Mouse (Mus musculus) kidney, adult 2 months (tissue): ENCODE measurements around the gene Capzb.

Source experiments
- CTCF ChIP-seq: fragments of 200-500 bp; conservative IDR thresholded peaks from 2 replicates; pipeline ENCODE4 v1.5.1; 2011; ENCODE audit warnings: low read depth, mild to moderate bottlenecking, control low read depth, low read length, moderate library complexity, mixed read lengths; ENCODE audit not compliant: insufficient read depth, insufficient read length
- POLR2A ChIP-seq: fragments of 200-500 bp; IDR thresholded peaks from one replicate; pipeline ENCODE4 v1.6.1; 2011; ENCODE audit warnings: low read depth, low read length, control low read depth

DNA sequence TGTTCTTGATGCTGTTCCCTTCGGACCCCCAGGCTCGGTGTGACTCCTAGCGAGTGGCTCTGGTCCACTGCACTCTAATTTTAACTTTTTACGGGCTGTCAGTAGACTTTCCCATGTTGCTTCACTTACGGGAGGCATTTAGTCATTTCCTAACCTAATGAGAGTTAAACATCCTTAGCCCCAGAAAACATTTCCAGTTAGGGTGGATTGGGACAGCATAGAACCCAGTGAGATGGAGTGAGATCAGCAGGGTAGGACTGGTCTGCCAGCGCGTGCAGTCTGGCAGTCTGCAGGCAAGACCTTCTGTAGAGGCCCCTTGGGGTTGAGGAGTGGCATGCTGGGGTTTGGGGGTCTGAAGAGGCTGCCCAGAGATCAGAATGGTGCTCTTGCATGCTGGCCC is 42.9 kb downstream of the Capzb start:
- TF ChIP-seq POLR2A (no peak), CTCF (no peak)
